Mouse (Mus musculus) CH12.LX (cell line): ENCODE measurements around the gene Strada.

Source experiments
- CHD1 ChIP-seq: IDR thresholded peaks from 2 replicates; pipeline ENCODE4 v1.6.1; 2012; ENCODE audit warnings: low read depth, low read length, improper control_type of control experiment, inconsistent platforms
- CHD2 ChIP-seq: IDR thresholded peaks from 2 replicates; pipeline ENCODE4 v1.6.1; 2011; ENCODE audit warnings: low read length, improper control_type of control experiment
- CTCF ChIP-seq, 2 experiments: IDR thresholded peaks in 1 of 2; conservative IDR thresholded peaks in 1 of 2; 2 replicates each; pipeline ENCODE4 v1.5.1; 2011 to 2012; ENCODE audit warnings: low read depth in 2 of 2, low read length in 2 of 2, improper control_type of control experiment in 1 of 2, inconsistent platforms in 1 of 2, mild to moderate bottlenecking in 1 of 2, moderate library complexity in 1 of 2
- EP300 ChIP-seq: IDR thresholded peaks from 2 replicates; pipeline ENCODE4 v1.6.1; 2011; ENCODE audit warnings: low read length, improper control_type of control experiment
- ETS1 ChIP-seq: conservative IDR thresholded peaks from 2 replicates; pipeline ENCODE4 v1.6.1; 2012; ENCODE audit warnings: low read depth, mild to moderate bottlenecking, inconsistent platforms, low read length, improper control_type of control experiment, moderate library complexity
- MYC ChIP-seq: IDR thresholded peaks from 2 replicates; pipeline ENCODE4 v1.6.1; 2011; ENCODE audit warnings: low read depth, mild to moderate bottlenecking, improper control_type of control experiment, low read length
- POLR2A ChIP-seq: IDR thresholded peaks from 2 replicates; pipeline ENCODE4 v1.6.1; 2011; ENCODE audit warnings: low read depth, mild to moderate bottlenecking, improper control_type of control experiment, low read length
- RCOR1 ChIP-seq: conservative IDR thresholded peaks from 2 replicates; pipeline ENCODE4 v1.6.1; 2012; ENCODE audit warnings: low read depth, mild to moderate bottlenecking, inconsistent platforms, low read length, improper control_type of control experiment
- TBP ChIP-seq: conservative IDR thresholded peaks from 2 replicates; pipeline ENCODE4 v1.6.1; 2011; ENCODE audit warnings: low read depth, low read length, improper control_type of control experiment
- USF1 ChIP-seq: IDR thresholded peaks from 2 replicates; pipeline ENCODE4 v1.6.1; 2014; ENCODE audit warnings: low read depth, mild to moderate bottlenecking, inconsistent platforms, low read length, improper control_type of control experiment

DNA sequence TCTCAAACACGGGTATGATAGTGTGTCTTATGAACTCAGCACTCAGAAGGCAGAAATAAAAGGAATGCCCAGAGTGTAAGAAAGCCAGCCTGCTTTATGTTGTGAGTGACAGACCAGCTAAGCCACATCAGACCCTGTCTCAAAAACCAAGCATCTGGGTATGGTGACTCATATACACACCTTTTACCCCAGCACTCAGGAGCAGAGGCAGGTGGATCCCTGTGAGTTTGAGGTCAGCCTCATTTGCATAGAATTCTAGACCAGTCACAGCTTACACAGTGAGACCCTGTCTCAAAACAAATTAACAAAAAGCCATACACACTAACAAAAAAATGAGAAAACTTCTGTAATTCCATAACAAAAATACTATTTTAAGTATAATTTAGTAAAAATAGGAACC lies 76.1 kb downstream of the Strada start:
- TF ChIP-seq RCOR1 (no peak; the same call in 1 of the 2 replicates), CTCF (conservative IDR thresholded peaks at IDR 0.05 in 1 of 2, IDR thresholded peaks at IDR 0.05 in 1 of 2; ENCODE audit: low read depth in 2 of 2, low read length in 2 of 2) (no peak), POLR2A (no peak), USF1 (no peak), CHD2 (no peak), ETS1 (peak; percentile 52; the same call in 1 of the 2 replicates), MYC (no peak), TBP (no peak), EP300 (peak; percentile 71), CHD1 (no peak)
